17 mouse cellular contexts compared by ENCODE assay signal in the genomic region with DNA sequence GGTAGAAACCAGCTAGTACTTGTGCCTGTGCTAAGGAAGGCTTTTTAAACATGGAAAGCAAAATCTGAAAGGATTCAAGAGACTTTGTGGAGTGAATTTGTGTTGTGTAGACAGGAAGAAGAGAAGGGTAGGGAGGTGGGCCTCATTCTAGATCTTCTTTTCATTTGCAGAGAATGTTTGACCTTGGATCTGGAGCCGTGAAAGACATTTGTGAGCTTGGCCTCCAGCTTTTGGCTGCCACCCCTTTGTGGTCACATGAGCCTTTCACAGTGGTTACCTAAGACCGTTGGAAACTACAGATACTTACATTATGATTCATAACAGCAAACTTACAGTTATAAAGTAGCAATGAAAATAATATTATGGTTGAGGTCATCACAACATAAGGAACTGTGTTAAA. TPM values are rescaled to one million over a fixed set of nuclear protein-coding genes. Genes with fewer than 3 reads are reported as not detected.
DNase-seq lines count a peak whose midpoint lies in the region; ATAC-seq lines count a peak whose summit lies in the region.
"Had no signal": no experiment of that assay in that cellular context is flagged by ENCODE, and none has a peak within 500 bp of the region (broad histone marks: within the 10 kb centered on the region; RNA-seq: fewer than 3 reads in every experiment).

No protein-coding gene starts in this region.

- H3K4me1 ChIP-seq in heart, embryonic 15.5 days (replicated peaks): peaks cover 17% of the 10 kb centered on the region

- no peaks in the 10 kb centered on the region for H3K9me3 ChIP-seq in heart, embryonic 15.5 days (replicated peaks)
- H3K9me3 ChIP-seq: hindbrain, embryonic 15.5 days had no signal

- H3K27ac ChIP-seq in heart, embryonic 15.5 days: peak overlapping the region; percentile 67
- H3K27ac ChIP-seq: hindbrain, embryonic 15.5 days; left cerebral cortex, adult 2 months; stomach, postnatal 0 days had no signal

- no peak overlapping the region for H3K4me2 ChIP-seq in heart, embryonic 15.5 days
- H3K4me2 ChIP-seq: hindbrain, embryonic 15.5 days had no signal

- no peak overlapping the region for H3K9ac ChIP-seq in heart, embryonic 15.5 days
- H3K9ac ChIP-seq: hindbrain, embryonic 15.5 days had no signal

- H3K36me3 ChIP-seq in heart, embryonic 15.5 days: no peaks in the 10 kb centered on the region

- H3K27me3 ChIP-seq in heart, embryonic 15.5 days: no peaks in the 10 kb centered on the region
- H3K27me3 ChIP-seq: hindbrain, embryonic 15.5 days had no signal

- peak; percentile 5 for ATAC-seq in activated CD4-positive, CD25-positive, alpha-beta regulatory T cell, adult 4 months
- no peak for ATAC-seq in heart, embryonic 15.5 days (replicated peaks; ENCODE audit: insufficient number of reproducible peaks, insufficient read depth, low FRiP score, low read depth)
- ATAC-seq in megakaryocyte-erythroid progenitor cell, adult 5-6 weeks (replicated peaks; ENCODE audit: low FRiP score, low TSS enrichment, poor library complexity, severe bottlenecking): no peak
- ATAC-seq: forebrain, embryonic 16.5 days had no signal

- no peak overlapping the region for H3K4me3 ChIP-seq in heart, embryonic 15.5 days
- H3K4me3 ChIP-seq: hindbrain, embryonic 15.5 days; left cerebral cortex, adult 2 months had no signal

- 37% methylated on average over 2 of the region's 2 CpGs for WGBS in heart, embryonic 15.5 days

- DNase-seq in adrenal gland, postnatal 10 days: peak; percentile 53
- DNase-seq in adrenal gland, adult 18-20 months (ENCODE audit: low spot score in 2 of 2): no peak
- DNase-seq in 416B (ENCODE audit: low read depth): peak; percentile 78
- no peak for DNase-seq in natural killer cell, adult 2 months (ENCODE audit: low spot score in 2 of 2)
- DNase-seq in layer of hippocampus, postnatal 25 days (ENCODE audit: extremely low spot score in 1 of 2, low spot score in 1 of 2): no peak
- DNase-seq: cerebellum, adult 18-20 months; gastrocnemius, postnatal 36 days; kidney, adult 18-20 months; lung, adult 2 months; right cerebral cortex, adult 18-20 months had no signal

RNA-seq across cellular contexts. Expression of a gene that starts 34.5 kb away (rescaled TPM):
- 10 to 100 TPM; 25.5 to 29.0 TPM for total RNA-seq in adrenal gland, postnatal 10 days (2021)
- 10 to 100 TPM; 20.0 to 33.7 TPM for total RNA-seq in adrenal gland, adult 18-20 months (2021)
- 1 to 10 TPM; 3.9 to 4.5 TPM for polyA plus RNA-seq in activated CD4-positive, CD25-positive, alpha-beta regulatory T cell, adult 4 months (2017; shearing (Covaris generic))
- 3.0 and 4.8 TPM in 2 replicates for polyA plus RNA-seq in heart, embryonic 15.5 days (2015; fragmentation: Nextera tagmentation; extraction: Ambion mirVana)
- total RNA-seq in megakaryocyte-erythroid progenitor cell, adult 5-6 weeks (2014; fragmentation: Nextera tagmentation): 2.8 and 5.7 TPM in 2 replicates
- 4.8 and 4.9 TPM in 2 replicates for total RNA-seq in megakaryocyte-erythroid progenitor cell, adult 5-6 weeks (2017)
- 10 to 100 TPM; 14.1 to 16.5 TPM for total RNA-seq in layer of hippocampus, postnatal 25 days (2021)

Comparison
In these comparisons a context has a peak if more than half of its experiments do, and no peak if none do; other contexts are left out.
1. DNase-seq: peak in adrenal gland, postnatal 10 days (single experiment) and 416B (single experiment); none in adrenal gland, adult 18-20 months (0 of 2), natural killer cell, adult 2 months (0 of 2) and layer of hippocampus, postnatal 25 days (0 of 2).